Mouse (Mus musculus): ENCODE data around the gene Sh2d3c. TPM values are rescaled to one million over a fixed set of nuclear protein-coding genes. Genes with fewer than 3 reads are reported as not detected.

Gene Sh2d3c
- polyA plus RNA-seq, 2 experiments from 2014 or later = 62.2 to 84.6 TPM

DNA sequence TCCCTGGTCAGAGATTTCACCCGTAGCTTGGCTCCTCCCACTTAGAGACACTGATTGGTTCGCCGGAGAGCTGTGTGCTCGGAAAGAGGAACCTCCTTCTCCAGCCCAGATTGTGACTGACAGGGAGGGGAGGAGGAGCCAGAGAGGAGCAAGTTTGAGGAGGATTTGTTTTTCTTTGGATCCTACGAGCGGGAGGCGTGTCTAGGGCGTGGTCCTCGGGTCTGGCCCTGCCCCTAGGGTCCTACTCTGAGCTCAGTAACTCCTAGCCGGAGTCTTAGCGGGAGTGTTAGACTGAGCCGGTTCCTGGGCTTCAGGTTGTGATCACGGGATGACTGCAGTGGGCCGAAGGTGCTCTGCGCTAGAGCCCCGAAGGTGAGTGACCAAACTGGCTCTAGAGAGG is 6.6 kb downstream of the Sh2d3c start:
- no peak for ATAC-seq

DNA sequence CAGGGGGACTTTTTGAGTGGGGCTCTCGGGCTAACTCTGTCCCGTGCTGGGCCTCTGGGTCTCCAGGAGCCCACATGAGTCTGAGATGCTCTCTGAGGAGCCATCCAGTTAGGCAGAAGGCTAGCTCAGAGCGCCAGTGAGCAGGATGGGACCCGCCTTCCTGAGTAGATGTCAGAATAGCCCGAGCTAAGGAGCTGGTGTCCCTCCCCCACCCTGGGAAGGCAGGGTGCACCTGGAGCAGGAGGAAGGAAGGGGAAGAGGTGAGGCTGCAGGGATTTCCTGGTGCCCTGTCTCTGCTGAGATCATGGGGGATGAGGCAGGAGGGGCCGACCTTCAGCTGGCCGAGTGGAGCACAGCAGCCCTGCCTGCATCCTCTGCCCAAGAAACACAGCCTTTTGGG is 7.6 kb downstream of the Sh2d3c start:
- ATAC-seq = no peak

- ATAC-seq = no peak
These were observed 8.7 kb downstream of the Sh2d3c start for GRCm38 (mm10) chr2:32729547-32729946.

DNA sequence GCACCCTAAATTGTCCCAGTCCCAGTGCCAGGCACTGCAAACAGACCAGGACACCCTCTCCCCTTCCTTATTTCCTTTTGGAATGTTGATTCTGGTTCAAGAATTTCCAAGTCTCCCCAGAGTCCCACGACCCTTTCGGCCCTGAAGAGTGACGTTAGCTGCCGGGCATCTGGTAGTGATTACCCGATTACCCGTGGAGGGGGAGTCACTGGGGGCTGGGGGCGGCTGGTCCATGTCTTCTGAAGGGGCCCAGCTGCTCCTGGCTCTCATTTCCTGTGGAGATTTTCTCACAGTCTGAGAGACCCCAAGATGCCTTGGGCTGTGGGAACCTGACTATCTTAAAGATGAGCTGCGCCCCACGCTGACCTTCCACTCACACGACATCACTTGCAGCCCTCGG is 10.0 kb downstream of the Sh2d3c start:
- no peak for ATAC-seq

DNA sequence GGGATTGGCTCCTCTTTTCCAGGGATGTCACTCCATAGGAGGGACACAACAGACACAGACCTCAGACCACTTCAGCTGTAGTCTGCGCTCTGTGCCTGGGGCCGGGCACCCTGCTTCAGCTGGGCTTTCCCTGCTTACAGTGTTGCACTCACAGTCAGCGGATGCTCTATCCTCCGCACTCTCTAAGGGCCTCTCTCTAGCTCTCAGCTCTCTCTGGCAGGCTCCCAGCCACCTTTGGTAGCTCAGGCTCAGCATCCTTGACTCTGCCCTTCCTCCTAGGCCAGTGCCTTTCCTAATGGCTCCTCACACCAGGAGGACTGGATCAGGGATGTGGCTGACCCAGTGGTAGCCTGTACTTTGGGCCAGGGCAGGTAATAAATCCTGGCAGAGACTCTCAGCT is 11.1 kb downstream of the Sh2d3c start:
- no peak for ATAC-seq

GRCm38 (mm10) chr2:32732695-32733094 is 11.8 kb downstream of the Sh2d3c start:
- ATAC-seq = no peak

DNA sequence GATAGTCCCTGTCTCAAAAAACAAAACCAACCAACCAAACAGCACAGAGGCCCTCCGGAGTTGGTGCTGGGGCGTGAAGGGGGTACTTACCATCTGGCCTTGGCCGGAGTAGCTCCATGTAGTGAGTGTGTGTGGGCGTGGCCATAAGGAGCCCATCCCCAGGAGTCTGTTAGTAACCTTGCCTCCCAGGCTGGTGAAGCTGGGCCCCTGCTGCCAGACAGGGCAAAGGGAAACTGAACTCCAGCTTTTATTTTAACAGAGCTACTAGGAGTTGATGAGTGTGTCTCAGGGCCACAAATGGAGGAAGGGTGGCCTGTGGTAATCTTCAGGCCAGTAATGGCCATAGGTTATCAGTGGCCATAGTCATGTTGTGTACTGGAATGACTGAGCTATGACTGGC is 13.6 kb downstream of the Sh2d3c start:
- ATAC-seq = no peak

- ATAC-seq = no peak
These were observed 14.1 kb downstream of the Sh2d3c start for GRCm38 (mm10) chr2:32734933-32735332.

DNA sequence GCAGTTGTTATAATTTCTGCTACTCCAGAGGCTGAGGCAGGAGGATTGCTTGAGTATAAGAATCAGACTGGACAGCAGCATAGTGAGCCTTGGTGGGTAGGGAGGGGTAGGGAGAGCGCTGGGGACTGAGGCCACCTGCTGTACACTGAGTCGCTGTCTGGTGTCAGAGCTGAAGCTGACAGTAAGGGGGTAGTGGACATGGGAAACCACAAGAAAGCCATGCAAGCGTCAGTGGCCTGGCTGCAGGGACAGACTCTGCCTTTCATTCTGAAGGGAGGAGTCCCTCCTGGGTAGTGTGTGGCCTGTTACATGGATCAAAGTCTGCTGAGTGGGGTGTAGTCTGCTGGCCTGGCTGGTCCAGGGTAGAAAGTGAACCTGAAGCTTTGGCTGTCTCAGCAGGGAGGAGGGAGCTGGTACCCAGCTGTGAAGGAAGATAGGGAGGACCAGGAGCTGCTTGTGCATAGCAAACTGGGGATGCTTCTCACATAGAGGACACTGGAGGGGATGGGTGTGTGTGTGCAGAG is 15.5 kb downstream of the Sh2d3c start:
- no peak for ATAC-seq

GRCm38 (mm10) chr2:32737008-32737407 is 16.2 kb downstream of the Sh2d3c start:
- ATAC-seq = no peak

- no peak for ATAC-seq
These were observed 18.5 kb downstream of the Sh2d3c start for GRCm38 (mm10) chr2:32739311-32739710.

DNA sequence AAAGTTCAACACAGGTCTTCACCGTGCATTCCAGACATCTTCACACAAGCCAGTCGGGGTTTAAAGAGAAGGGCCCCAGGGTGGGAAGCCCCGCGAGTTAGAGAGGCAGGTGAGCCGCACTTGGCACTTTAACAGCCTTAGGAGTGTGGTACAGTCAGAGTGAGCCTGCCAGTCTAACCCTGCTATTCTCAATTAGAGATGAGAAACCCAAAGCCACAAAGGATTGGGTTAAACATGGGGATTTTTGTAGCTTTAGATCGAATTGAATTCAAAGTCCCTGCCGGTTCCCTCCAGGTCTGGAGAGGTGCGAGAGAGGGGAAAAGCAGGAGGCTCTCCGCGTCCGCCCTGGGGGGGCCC is 20.0 kb downstream of the Sh2d3c start, which contains the start of gene 6330409D20Rik:
TSS of gene 6330409D20Rik (minus strand) at position 101 of the 357 bp plus-strand sequence.
- no peak for ATAC-seq

GRCm38 (mm10) chr2:32741273-32742172 is 20.7 kb downstream of the Sh2d3c start:
- no peak for ATAC-seq

- no peak for ATAC-seq
These were observed 21.3 kb downstream of the Sh2d3c start for GRCm38 (mm10) chr2:32742173-32742531.

DNA sequence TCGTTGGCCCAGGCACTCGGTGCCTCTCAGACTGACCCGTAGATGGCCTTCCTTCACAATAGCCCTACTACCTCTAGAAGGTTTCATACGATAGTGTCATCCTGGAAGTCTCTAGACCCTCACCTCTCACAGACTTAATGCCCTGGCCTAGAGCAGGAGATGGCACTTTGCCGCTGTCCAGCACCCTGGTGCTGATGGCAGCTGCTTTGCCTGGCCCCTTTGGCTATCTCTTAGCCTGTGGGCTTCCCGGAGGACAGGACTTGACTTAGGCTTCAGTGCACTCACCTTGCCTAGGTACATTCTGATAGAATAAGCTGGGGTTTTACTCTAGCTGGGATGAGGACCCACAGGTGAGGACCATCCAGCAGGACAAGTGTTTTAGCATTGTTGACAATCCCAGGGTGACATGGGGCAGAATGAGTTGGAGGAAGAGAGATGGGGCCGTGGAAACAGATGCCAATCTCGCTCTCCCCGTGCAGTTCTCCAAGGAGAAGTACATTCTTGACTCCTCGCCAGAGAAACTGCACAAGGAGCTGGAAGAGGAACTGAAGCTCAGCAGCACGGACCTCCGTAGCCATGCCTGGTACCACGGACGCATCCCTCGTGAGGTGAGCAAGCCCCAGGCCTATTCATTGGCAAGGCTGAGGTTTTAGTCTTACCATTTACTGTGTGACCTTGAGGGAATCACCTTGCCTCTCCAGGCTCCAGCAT is 23.6 kb downstream of the Sh2d3c start:
- no peak for ATAC-seq

GRCm38 (mm10) chr2:32749082-32749481 is 28.2 kb downstream of the Sh2d3c start:
- ATAC-seq = no peak

DNA sequence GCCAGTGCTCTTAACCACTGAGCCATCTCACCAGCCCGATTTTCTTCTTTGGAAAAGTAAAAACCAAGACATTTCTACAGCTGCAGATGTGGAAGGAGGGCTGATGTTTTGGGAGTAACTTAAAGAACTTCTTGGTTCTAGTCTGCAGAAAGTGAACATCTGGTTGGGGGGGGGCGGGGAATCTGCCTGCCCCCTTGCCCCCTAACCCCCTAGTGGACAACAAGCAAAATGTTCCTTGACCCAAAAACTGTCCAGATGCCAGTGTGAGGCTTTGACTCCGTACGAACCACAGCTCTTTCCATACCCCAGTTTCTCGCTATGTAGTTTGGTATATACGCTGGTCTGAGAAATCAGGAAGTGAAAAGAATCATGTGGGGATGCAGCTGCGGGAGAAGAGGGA is 29.3 kb downstream of the Sh2d3c start:
- ATAC-seq = no peak

DNA sequence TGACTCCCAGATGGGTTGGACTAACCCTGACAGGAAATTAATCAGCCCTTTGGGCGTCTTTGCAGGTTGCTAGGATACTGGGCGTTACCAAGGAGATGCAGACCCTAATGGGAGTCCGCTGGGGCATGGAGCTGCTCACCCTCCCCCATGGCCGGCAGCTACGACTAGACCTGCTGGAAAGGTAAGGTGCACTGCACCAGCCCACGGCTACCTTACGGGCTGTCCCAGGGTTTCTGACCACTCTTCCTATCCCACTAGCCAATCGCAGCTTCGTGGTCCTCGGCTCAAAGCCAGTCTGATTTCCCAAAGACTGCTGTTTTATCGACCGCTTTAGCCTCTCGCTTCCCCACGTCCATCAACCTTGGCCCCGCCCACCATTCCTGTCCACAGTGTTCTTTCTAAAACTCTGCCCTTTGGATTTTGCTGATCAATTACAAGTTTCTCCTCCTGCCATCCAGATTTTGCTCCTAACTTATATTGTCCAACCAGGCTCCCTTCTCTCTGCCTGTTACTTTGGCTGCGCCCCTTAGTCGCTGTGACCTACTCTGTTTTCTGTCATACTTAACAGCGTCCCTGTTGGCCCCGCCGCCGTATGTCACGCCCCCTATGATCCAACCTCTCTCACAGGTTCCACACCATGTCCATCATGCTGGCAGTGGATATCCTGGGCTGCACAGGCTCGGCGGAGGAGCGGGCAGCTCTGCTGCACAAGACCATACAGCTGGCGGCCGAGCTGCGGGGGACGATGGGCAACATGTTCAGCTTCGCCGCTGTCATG is 30.2 kb downstream of the Sh2d3c start:
- ATAC-seq = no peak

DNA sequence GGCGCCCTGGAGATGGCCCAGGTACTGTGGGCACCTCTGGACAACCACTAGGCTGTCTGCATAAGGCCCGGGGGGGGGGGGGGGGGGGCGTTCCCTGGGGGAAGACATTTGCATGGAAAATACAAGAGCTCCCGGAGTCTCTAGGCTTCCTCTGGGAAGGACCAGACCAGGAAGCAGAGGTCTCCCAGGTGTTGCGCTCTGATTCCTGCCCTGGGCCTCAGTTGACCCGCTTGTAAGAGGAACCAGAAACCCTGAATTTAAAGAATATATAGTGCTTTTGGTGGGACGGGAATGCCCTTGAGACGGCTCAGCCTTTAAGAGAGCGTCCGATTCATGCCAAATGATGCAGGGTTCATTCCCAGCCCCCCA is 30.8 kb downstream of the Sh2d3c start:
- ATAC-seq = no peak

DNA sequence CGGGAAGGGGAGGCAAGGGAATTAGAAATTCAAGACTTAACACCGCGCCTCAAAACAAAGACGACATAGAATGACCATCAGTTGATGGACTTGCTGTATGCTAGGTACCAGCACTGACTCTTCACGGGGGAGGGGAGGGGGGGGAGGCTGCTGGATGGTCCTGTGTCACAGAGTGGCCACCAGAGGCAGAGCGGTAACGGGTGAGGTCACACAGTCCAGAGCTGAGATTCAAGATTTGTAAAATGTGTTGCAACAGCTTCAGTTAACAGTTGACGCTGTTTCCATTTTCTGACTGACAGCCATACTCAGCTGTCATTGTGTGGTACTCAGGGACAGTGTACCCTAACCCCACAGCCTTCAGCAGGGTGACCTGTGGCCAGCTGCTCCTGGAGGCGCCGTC is 31.3 kb downstream of the Sh2d3c start:
- no peak for ATAC-seq

DNA sequence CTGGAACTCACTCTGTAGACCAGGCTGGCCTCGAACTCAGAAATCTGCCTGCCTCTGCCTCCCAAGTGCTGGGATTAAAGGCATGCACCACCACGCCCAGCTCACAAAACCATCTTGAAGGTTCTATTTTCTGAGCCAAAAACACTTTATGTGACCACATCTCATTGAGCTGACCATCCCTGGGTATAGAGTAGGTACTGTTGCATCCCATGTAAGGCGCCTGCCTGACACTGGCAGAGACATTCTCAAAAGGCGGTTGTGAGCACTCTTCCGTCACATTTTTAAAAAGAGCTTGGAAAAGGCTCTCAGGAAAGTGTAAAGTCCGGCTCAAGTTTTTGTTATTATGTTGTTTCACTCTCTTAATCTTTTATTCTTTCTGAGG is 35.8 kb downstream of the Sh2d3c start:
- no peak for ATAC-seq

DNA sequence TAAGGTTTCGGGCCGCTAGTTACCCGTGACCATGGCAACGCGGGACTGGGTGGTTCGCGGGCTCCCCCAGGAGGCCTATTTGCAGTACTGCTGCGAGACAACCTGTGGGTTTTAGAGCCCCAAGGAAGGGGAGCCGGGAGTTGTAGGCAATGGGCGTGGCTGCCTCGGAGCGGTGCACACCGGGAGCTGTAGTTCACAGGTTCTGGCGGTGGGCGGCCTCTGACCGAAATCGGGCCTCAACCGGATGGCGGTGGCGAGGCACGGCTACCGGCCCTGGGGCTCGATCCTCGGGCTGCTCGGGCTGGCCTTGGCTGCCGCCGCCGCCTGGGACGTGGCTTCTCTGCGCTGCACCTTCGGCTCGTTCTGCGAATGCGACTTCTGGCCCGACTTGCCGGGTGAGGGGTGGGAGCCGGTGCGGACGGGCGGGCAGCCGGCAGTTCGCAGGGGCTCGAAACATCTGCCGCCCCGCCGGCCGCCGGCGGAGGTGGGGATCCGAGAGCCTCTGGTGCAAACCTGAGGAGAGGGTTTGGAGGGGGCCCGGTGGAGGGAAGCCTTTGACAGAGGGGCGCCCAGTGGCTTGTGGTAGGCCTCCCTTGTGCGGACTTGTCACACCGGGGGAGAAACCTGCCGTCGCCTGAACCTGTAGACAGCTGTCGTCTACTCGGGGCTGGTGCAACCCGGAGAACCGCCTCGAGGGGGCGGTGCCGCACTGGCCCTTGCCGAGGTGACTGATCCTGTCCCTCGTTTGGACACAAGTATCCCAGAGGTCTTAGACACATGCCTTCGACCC is 36.4 kb downstream of the Sh2d3c start, which contains the start of gene Tor2a:
TSS of gene Tor2a (plus strand) at position 179 of the 790 bp plus-strand sequence.
- peak; percentile 98 for ATAC-seq

Data from activated CD4-positive, CD25-positive, alpha-beta regulatory T cell, adult 4 months (primary cell).